Mouse (Mus musculus): ENCODE data around the gene Rgs10. TPM values are rescaled to one million over a fixed set of nuclear protein-coding genes. Genes with fewer than 3 reads are reported as not detected.
"Not testable (repeated sequence)": the region's sequence is repeated elsewhere in the genome, so short reads cannot be mapped to it uniquely, and the experiment has no call there.

Rgs10 gene
- polyA plus RNA-seq, 1 experiment from 2014 or later, result 14.2 TPM

- H3K9me3 ChIP-seq, result no peaks in the 10 kb centered on the region
- ATAC-seq (ENCODE audit: low FRiP score, low read depth), result no peak
- H3K27me3 ChIP-seq, result no peaks in the 10 kb centered on the region
- WGBS, result 50% methylated on average over 1 of the region's 1 CpGs
- no peaks in the 10 kb centered on the region for H3K36me3 ChIP-seq
- no peak overlapping the region for H3K4me2 ChIP-seq (replicated peaks)
- H3K4me3 ChIP-seq, result no peak overlapping the region
- H3K9ac ChIP-seq, result no peak overlapping the region
- H3K4me1 ChIP-seq, result no peaks in the 10 kb centered on the region
- no peak overlapping the region for H3K27ac ChIP-seq
These were observed 70.0 kb downstream of the Rgs10 start for GRCm38 (mm10) chr7:128348608-128349007.

- Histone ChIP-seq H3K27me3 (no peaks in the 10 kb centered on the region), H3K9me3 (no peaks in the 10 kb centered on the region), H3K36me3 (no peaks in the 10 kb centered on the region), H3K27ac (no peak overlapping the region), H3K4me1 (no peaks in the 10 kb centered on the region), H3K9ac (no peak overlapping the region), H3K4me2 (replicated peaks) (no peak overlapping the region), H3K4me3 (no peak overlapping the region)
- WGBS, result 70% methylated on average over 8 of the region's 8 CpGs
- no peak for ATAC-seq (ENCODE audit: low FRiP score, low read depth)
These were observed 71.6 kb downstream of the Rgs10 start for GRCm38 (mm10) chr7:128346991-128347390.

GRCm38 (mm10) chr7:128346522-128346921 lies 72.0 kb downstream of the Rgs10 start:
- Histone ChIP-seq H3K4me3 (no peak overlapping the region), H3K27ac (no peak overlapping the region), H3K9ac (no peak overlapping the region), H3K36me3 (no peaks in the 10 kb centered on the region), H3K4me1 (no peaks in the 10 kb centered on the region), H3K27me3 (no peaks in the 10 kb centered on the region), H3K9me3 (no peaks in the 10 kb centered on the region), H3K4me2 (replicated peaks) (no peak overlapping the region)
- ATAC-seq (ENCODE audit: low FRiP score, low read depth), result no peak
- 53% methylated on average over 2 of the region's 2 CpGs for WGBS

- no peak for ATAC-seq (ENCODE audit: low FRiP score, low read depth)
- WGBS, result 73% methylated on average over 6 of the region's 6 CpGs
These were observed 72.9 kb downstream of the Rgs10 start for GRCm38 (mm10) chr7:128345691-128346090.

GRCm38 (mm10) chr7:128344928-128345653 lies 73.5 kb downstream of the Rgs10 start:
- WGBS, result 66% methylated on average over 6 of the region's 6 CpGs
- no peaks in the 10 kb centered on the region for H3K4me1 ChIP-seq
- H3K9ac ChIP-seq, result no peak overlapping the region
- H3K4me3 ChIP-seq, result no peak overlapping the region
- H3K9me3 ChIP-seq, result no peaks in the 10 kb centered on the region
- no peak overlapping the region for H3K4me2 ChIP-seq (replicated peaks)
- H3K27ac ChIP-seq, result no peak overlapping the region
- H3K27me3 ChIP-seq, result no peaks in the 10 kb centered on the region
- H3K36me3 ChIP-seq, result no peaks in the 10 kb centered on the region
- ATAC-seq (ENCODE audit: low FRiP score, low read depth), result peak; percentile 69

More at GRCm38 (mm10) chr7:128345691-128346090, 72.9 kb downstream of the Rgs10 start:
- no peak overlapping the region for H3K4me2 ChIP-seq (replicated peaks)
- no peaks in the 10 kb centered on the region for H3K4me1 ChIP-seq
- no peaks in the 10 kb centered on the region for H3K27me3 ChIP-seq
- no peak overlapping the region for H3K9ac ChIP-seq
- no peak overlapping the region for H3K27ac ChIP-seq
- no peaks in the 10 kb centered on the region for H3K36me3 ChIP-seq
- H3K4me3 ChIP-seq, result no peak overlapping the region
- no peaks in the 10 kb centered on the region for H3K9me3 ChIP-seq

- no peak for ATAC-seq (ENCODE audit: low FRiP score, low read depth)
- Histone ChIP-seq H3K4me3 (no peak overlapping the region), H3K9me3 (no peaks in the 10 kb centered on the region), H3K27ac (no peak overlapping the region), H3K36me3 (no peaks in the 10 kb centered on the region), H3K27me3 (no peaks in the 10 kb centered on the region), H3K4me1 (no peaks in the 10 kb centered on the region), H3K4me2 (replicated peaks) (no peak overlapping the region), H3K9ac (no peak overlapping the region)
- 86% methylated on average over 7 of the region's 7 CpGs for WGBS
These were observed 74.1 kb downstream of the Rgs10 start for GRCm38 (mm10) chr7:128344488-128344887.

- not testable (repeated sequence) for H3K4me2 ChIP-seq (replicated peaks); H3K27me3 ChIP-seq; H3K27ac ChIP-seq; H3K4me3 ChIP-seq; ATAC-seq (ENCODE audit: low FRiP score, low read depth); H3K36me3 ChIP-seq; H3K9me3 ChIP-seq; H3K9ac ChIP-seq; H3K4me1 ChIP-seq
- 84% methylated on average over 7 of the region's 10 CpGs for WGBS
These were observed 75.9 kb downstream of the Rgs10 start for GRCm38 (mm10) chr7:128342691-128343090.

GRCm38 (mm10) chr7:128340321-128340720 lies 78.2 kb downstream of the Rgs10 start:
- H3K4me2 ChIP-seq (replicated peaks); H3K9me3 ChIP-seq; H3K9ac ChIP-seq; H3K4me1 ChIP-seq; ATAC-seq (ENCODE audit: low FRiP score, low read depth); H3K27me3 ChIP-seq; H3K27ac ChIP-seq; H3K4me3 ChIP-seq; H3K36me3 ChIP-seq: not testable (repeated sequence)
- 74% methylated on average over 9 of the region's 9 CpGs for WGBS

GRCm38 (mm10) chr7:128332896-128333295 lies 85.7 kb downstream of the Rgs10 start:
- WGBS, result 81% methylated on average over 1 of the region's 1 CpGs
- H3K4me2 ChIP-seq (replicated peaks), result no peak overlapping the region
- H3K9ac ChIP-seq, result no peak overlapping the region
- H3K4me3 ChIP-seq, result no peak overlapping the region
- H3K27ac ChIP-seq, result no peak overlapping the region
- ATAC-seq (ENCODE audit: low FRiP score, low read depth), result no peak
- H3K4me1 ChIP-seq, result no peaks in the 10 kb centered on the region
- H3K27me3 ChIP-seq, result no peaks in the 10 kb centered on the region
- H3K9me3 ChIP-seq, result no peaks in the 10 kb centered on the region
- H3K36me3 ChIP-seq, result no peaks in the 10 kb centered on the region

GRCm38 (mm10) chr7:128330981-128331380 lies 87.6 kb downstream of the Rgs10 start:
- H3K27me3 ChIP-seq, result no peaks in the 10 kb centered on the region
- 57% methylated on average over 9 of the region's 9 CpGs for WGBS
- no peak for ATAC-seq (ENCODE audit: low FRiP score, low read depth)
- no peaks in the 10 kb centered on the region for H3K4me1 ChIP-seq
- no peaks in the 10 kb centered on the region for H3K36me3 ChIP-seq
- no peaks in the 10 kb centered on the region for H3K9me3 ChIP-seq
- no peak overlapping the region for H3K9ac ChIP-seq
- no peak overlapping the region for H3K4me3 ChIP-seq
- H3K27ac ChIP-seq, result no peak overlapping the region
- no peak overlapping the region for H3K4me2 ChIP-seq (replicated peaks)

- Histone ChIP-seq H3K36me3 (no peaks in the 10 kb centered on the region), H3K9ac (no peak overlapping the region), H3K4me3 (no peak overlapping the region), H3K27me3 (no peaks in the 10 kb centered on the region), H3K27ac (no peak overlapping the region), H3K9me3 (no peaks in the 10 kb centered on the region), H3K4me1 (0 out of 2 replicates have a peak, but pooled peaks cover 4% of the 10 kb centered on the region), H3K4me2 (replicated peaks) (no peak overlapping the region)
- ATAC-seq (ENCODE audit: low FRiP score, low read depth), result no peak
- 80% methylated on average over 1 of the region's 1 CpGs for WGBS
These were observed 93.6 kb downstream of the Rgs10 start for GRCm38 (mm10) chr7:128324977-128325376.
